Mouse (Mus musculus) layer of hippocampus, adult 11-12 months (tissue): ENCODE measurements around the gene Olfr1315-ps1.

ENCODE experiments used
- DNase-seq: peaks from one replicate; pipeline ENCODE4 v3.0.0; 2022; ENCODE audit warnings: low spot score

Gene Olfr1315-ps1

DNA sequence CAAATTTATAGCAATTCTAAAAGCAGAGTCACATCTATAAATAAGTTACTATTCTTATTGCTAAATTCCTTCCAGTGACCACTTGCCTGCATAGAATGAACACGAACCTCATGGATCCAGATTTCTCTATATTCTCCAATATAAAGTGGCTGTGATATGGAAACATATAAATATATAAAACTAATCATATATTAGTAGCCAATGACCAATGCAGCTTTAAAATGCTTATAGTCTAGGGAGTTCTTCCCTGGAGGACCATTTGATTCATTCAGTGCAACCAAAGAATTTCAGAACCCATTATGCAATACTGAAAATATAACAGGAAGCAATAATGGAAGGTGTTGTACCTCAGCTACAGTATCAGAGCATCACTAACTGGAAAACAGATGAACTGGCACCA lies at the start of gene Olfr1315-ps1:
TSS of gene Olfr1315-ps1 (minus strand) at position 101 of the 400 bp plus-strand sequence.
- no peak for DNase-seq

DNA sequence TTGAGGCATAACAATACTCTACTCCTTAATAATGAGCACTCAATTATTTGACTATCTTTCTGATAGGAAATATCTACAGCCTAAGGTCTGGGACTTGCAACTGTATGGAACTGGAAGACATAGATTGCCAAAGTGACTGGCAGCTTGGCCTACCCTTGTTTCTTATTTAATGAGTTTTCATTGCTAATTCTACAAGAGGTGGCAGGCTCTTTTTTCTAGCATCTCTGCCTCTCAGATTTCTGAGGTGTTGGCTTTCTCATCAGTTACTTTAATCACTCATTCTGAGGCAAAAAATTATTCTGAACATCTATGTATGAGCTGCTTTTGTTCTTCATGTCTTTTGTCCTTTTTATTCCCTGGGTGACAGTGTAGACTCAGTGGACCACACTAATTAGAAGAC lies 38.7 kb upstream of the Olfr1315-ps1 start, which contains the start of gene Olfr1318:
TSS of gene Olfr1318 (plus strand) at position 301 of the 400 bp plus-strand sequence.
- no peak for DNase-seq

DNA sequence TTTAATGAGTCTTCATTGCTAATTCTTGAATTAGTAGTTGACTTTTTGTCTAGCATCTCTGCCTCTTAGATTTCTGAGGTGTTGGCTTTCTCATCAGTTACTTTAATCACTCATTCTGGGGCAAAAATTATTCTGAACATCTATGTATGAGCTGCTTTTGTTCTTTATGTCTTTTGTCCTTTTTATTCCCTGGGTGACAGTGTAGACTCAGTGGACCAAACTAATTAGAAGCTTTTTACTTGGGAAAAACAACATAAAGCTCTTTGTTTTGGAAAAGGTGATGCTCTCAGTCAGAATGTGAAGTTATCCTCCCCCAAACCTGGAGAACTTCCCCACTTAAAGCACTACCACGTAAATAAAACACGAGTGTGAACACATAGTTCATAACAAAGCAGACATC lies 24.8 kb upstream of the Olfr1315-ps1 start, which contains the start of gene Olfr1317:
TSS of gene Olfr1317 (plus strand) at position 301 of the 400 bp plus-strand sequence.
- DNase-seq: no peak

DNA sequence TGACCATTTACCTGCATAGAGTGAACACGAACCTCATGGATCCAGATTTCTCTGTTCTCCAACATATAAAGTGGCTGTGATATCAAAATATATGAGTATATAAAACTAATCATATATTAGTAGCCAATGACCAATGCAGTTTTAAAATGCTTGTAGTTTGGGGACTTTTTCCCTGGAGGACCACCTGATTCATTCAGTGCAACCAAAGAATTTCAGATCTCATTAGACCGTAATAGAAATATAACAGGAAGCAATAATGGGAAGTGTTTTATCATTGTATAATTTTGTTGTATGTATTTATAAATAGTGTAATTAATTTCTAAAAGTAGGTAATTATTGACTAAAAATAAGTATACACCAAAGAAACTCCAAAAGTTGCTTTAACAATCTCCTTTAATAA lies 19.6 kb upstream of the Olfr1315-ps1 start, which contains the start of gene Olfr1316:
TSS of gene Olfr1316 (minus strand) at position 101 of the 400 bp plus-strand sequence.
- DNase-seq: no peak

DNA sequence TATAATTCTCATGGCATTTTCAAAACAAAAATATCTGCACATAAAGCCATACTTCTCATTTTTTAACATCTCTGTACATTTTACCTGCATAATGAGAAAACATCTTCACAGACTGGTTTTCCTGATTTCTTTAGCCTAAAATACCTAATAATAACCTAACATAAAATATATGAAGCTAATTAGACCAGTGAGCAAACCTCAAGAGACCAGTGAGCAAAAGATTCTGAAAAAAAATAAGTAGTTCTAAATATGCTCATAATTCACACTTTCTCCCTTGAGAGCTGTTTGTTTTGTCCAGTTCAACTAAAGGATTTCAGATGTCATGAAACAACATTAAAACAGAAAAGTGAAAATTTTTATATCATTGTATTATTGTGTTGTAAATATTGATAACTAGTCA lies 18.6 kb downstream of the Olfr1315-ps1 start, which contains the start of gene Olfr1314:
TSS of gene Olfr1314 (minus strand) at position 101 of the 400 bp plus-strand sequence.
- DNase-seq: no peak

DNA sequence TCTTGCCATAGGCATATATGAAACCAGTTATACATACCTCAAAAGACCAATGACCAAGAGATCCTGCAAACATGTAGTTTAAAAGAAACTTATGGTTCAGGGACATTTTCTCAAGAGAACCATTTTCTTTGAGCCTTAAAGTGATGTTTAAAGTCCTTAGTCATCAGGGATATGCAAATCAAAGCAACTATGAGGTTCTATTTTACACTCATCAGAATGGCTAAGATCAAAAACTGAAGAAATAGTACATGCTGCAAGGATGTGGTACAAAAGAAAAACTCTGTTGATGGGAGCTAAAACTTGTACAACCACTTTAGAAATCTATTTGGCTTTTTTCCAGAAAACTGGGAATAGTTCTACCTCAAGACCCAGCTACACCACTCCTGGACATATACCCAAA lies 37.5 kb downstream of the Olfr1315-ps1 start, which contains the start of gene Olfr1313:
TSS of gene Olfr1313 (minus strand) at position 101 of the 400 bp plus-strand sequence.
- no peak for DNase-seq
